Mouse (Mus musculus): Measurements from ENCODE around the gene Rragd. TPM values are rescaled to one million over a fixed set of nuclear protein-coding genes. Genes with fewer than 3 reads are reported as not detected.

The Rragd gene
- polyA plus RNA-seq, 1 experiment from 2014 or later: 22.5 TPM

DNA sequence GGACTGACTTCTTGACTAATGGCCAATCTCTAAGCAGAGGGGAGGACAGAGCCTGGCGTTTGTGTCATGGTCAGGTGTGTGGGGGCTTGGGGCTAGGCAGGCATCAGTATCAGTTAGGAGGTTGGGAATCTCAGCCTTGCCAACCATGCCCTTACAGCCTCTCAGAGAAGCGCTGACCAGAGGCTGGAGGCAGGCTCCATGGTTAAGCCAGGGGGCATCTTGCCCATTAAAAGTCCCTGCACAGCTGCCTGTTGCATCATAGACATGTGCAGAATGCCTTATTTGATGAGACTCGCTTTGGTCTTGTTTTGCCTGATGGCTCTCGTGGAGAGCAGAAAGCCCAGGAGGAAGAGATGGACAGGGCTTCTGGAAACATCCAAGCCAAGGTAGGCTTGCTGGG is 80.1 kb downstream of the Rragd start, which contains the start of gene Gabrr2:
Gene Gabrr2 (plus strand): TSS at position 19 of the 400 bp plus-strand sequence.
- Histone ChIP-seq H3K27ac (replicated peaks) (no peak within 1 kb of the TSS), H3K27me3 (replicated peaks; ENCODE audit: low read depth, poor library complexity, severe bottlenecking) (no peaks in the 10 kb centered on the region), H3K4me3 (no peak within 1 kb of the TSS), H3K4me1 (peaks cover 13% of the 10 kb centered on the region), H3K36me3 (replicated peaks) (no peaks in the 10 kb centered on the region), H3K9me3 (no peaks in the 10 kb centered on the region)
- no peak for DNase-seq (ENCODE audit: low spot score)
- WGBS: 90% methylated on average over 4 of the region's 4 CpGs

DNA sequence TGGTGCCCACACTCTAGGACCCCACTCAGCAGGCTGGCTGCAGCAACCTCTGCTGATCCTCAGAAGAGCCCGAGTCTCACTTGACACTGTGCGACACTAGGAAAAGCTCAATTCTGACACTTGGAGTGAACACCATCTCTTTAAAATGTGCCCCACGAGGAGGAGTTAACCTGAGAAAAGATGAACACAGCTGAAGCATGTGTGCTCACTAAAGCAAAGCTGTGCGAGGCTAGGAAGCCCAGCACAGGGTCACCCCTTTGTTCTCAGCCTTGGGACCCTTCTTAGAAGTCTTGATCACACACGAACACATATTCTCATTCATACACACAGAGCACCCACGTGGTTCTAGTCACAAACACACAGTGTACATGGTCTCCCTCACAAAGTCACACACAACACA is 82.1 kb downstream of the Rragd start:
- H3K27ac ChIP-seq (replicated peaks): no peak overlapping the region
- peaks cover 9% of the 10 kb centered on the region for H3K4me1 ChIP-seq
- H3K9me3 ChIP-seq: no peaks in the 10 kb centered on the region
- H3K27me3 ChIP-seq (replicated peaks; ENCODE audit: low read depth, poor library complexity, severe bottlenecking): no peaks in the 10 kb centered on the region
- H3K4me3 ChIP-seq: no peak overlapping the region
- DNase-seq (ENCODE audit: low spot score): no peak
- H3K36me3 ChIP-seq (replicated peaks): no peaks in the 10 kb centered on the region
- 81% methylated on average over 6 of the region's 6 CpGs for WGBS

DNA sequence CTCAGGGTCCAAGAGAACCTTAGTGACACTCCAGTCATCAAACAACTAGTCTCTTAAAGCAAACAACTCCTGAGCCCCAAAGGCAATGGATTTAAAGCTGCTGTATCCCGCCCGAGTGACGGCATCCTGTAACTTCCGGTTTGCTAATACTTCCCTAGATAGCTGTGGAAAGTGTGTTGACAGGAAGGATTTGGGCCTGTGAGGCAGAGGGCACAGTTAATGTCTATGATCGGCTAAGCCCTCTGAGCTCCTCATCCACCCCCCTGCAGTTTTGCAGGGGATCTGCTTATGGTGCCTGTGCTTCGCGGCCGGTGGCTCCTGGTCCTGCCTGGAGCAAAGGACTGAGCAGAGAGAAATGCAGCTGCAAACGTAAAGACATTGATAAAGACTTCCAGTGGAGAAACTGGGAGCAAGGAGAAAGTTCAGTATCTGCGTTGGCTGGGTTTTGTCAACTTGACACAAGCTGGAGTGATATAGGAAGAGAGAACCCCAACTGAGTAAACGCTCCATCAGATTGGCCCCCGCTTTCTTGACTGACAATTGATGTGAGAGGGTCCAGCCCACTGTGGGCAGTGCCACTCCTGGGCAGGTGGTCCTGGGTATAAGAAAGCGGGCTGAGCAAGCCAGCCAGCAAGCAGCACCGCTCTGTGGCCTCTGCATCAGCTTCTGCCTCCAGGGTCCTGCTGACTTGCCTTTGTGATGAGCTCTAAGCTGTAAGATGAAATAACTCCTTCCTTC is 83.6 kb downstream of the Rragd start:
- WGBS: 64% methylated on average over 14 of the region's 14 CpGs
- peaks cover 4% of the 10 kb centered on the region for H3K4me1 ChIP-seq
- no peak overlapping the region for H3K27ac ChIP-seq (replicated peaks)
- H3K4me3 ChIP-seq: no peak overlapping the region
- DNase-seq (ENCODE audit: low spot score): no peak
- no peaks in the 10 kb centered on the region for H3K9me3 ChIP-seq
- no peaks in the 10 kb centered on the region for H3K36me3 ChIP-seq (replicated peaks)
- no peaks in the 10 kb centered on the region for H3K27me3 ChIP-seq (replicated peaks; ENCODE audit: low read depth, poor library complexity, severe bottlenecking)

DNA sequence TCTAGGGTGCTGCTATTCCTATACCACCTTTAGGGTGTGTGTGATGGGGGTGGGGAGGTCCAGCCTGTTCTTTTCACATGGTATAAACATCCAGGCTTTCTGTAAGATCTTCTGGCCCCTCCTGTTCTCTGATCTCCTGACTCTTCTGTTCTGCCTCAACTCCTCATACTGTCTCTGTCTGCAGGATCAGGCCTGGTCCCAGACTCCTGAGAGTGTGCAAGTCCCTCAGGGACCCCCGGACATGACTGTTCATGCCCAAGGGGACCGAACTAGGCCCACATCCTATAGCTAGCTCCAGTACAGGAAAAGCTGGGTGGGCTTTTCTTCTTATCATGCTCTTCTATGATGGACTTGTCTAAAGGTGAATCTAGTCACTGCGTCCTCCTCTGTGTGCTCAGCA is 84.5 kb downstream of the Rragd start:
- no peak overlapping the region for H3K27ac ChIP-seq (replicated peaks)
- no peaks in the 10 kb centered on the region for H3K27me3 ChIP-seq (replicated peaks; ENCODE audit: low read depth, poor library complexity, severe bottlenecking)
- WGBS: 89% methylated on average over 3 of the region's 3 CpGs
- DNase-seq (ENCODE audit: low spot score): no peak
- H3K4me3 ChIP-seq: no peak overlapping the region
- no peaks in the 10 kb centered on the region for H3K9me3 ChIP-seq
- H3K4me1 ChIP-seq: 0 out of 2 replicates have a peak, but pooled peaks cover 3% of the 10 kb centered on the region
- no peaks in the 10 kb centered on the region for H3K36me3 ChIP-seq (replicated peaks)

DNA sequence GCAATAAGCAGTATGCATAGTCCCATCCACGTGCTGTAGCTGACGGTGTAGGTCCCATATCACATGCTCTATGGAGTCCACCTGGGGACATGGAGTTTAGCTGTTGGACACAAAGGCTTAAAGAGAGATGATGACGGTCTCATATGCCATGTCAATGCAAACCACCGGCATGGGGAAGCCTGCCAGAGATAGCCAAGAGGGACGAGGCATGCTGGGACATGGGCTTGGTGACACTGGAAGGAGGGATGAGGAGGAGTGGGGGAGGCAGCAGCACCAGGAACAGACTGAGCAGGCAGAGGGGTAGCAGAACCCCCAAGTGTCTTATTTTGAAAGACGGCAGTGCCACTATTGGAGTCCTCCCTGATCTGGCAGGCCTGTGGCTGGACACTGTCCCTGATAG is 85.0 kb downstream of the Rragd start:
- no peak for DNase-seq (ENCODE audit: low spot score)
- 89% methylated on average over 6 of the region's 6 CpGs for WGBS
- no peak overlapping the region for H3K4me3 ChIP-seq
- no peaks in the 10 kb centered on the region for H3K27me3 ChIP-seq (replicated peaks; ENCODE audit: low read depth, poor library complexity, severe bottlenecking)
- H3K36me3 ChIP-seq (replicated peaks): no peaks in the 10 kb centered on the region
- H3K4me1 ChIP-seq: 0 out of 2 replicates have a peak, but pooled peaks cover 5% of the 10 kb centered on the region
- no peaks in the 10 kb centered on the region for H3K9me3 ChIP-seq
- no peak overlapping the region for H3K27ac ChIP-seq (replicated peaks)

DNA sequence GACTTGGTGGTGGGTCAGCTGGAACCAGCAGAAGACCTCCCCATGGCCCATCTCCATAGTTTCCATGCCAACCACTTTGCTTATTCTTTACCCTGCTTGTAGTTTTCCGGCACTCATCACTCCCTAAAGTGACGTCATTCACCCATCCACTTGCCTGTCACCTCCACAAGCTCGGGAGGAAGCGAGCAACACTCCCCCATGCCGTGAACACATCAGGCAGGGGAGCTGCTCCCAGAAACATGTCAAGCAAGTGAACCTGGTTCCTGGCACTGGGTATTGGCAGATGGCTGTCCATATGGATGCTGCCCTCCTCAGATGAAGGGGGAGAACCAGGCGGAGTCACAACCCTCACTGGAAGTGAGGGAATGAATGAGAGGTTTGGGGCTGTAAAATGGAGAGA is 86.1 kb downstream of the Rragd start:
- 79% methylated on average over 6 of the region's 6 CpGs for WGBS
- Histone ChIP-seq H3K9me3 (no peaks in the 10 kb centered on the region), H3K27ac (replicated peaks) (no peak overlapping the region), H3K4me1 (0 out of 2 replicates have a peak, but pooled peaks cover 7% of the 10 kb centered on the region), H3K36me3 (replicated peaks) (no peaks in the 10 kb centered on the region), H3K4me3 (no peak overlapping the region), H3K27me3 (replicated peaks; ENCODE audit: low read depth, poor library complexity, severe bottlenecking) (no peaks in the 10 kb centered on the region)
- DNase-seq (ENCODE audit: low spot score): no peak

DNA sequence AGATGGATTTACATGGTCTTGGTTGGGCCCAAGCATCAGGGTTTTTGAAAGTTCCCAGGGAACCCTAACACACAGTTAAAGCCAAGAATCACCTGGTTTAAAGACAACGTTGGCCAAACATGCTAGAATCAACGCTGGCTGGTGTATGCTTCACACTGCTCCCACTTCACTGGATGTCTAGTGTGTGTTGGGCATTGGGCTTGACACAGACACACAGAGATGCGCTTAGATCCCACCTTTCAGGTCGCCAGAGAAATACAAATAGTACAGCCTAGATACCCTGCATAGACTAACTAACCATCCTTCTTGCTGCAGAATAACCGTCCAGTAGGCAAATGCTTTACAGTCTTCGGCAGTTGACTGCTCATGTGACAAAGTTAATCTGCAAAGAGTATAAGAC is 87.5 kb downstream of the Rragd start:
- H3K9me3 ChIP-seq: no peaks in the 10 kb centered on the region
- DNase-seq (ENCODE audit: low spot score): no peak
- no peaks in the 10 kb centered on the region for H3K27me3 ChIP-seq (replicated peaks; ENCODE audit: low read depth, poor library complexity, severe bottlenecking)
- 89% methylated on average over 6 of the region's 6 CpGs for WGBS
- H3K4me1 ChIP-seq: 0 out of 2 replicates have a peak, but pooled peaks cover 6% of the 10 kb centered on the region
- no peak overlapping the region for H3K4me3 ChIP-seq
- no peak overlapping the region for H3K27ac ChIP-seq (replicated peaks)
- no peaks in the 10 kb centered on the region for H3K36me3 ChIP-seq (replicated peaks)

DNA sequence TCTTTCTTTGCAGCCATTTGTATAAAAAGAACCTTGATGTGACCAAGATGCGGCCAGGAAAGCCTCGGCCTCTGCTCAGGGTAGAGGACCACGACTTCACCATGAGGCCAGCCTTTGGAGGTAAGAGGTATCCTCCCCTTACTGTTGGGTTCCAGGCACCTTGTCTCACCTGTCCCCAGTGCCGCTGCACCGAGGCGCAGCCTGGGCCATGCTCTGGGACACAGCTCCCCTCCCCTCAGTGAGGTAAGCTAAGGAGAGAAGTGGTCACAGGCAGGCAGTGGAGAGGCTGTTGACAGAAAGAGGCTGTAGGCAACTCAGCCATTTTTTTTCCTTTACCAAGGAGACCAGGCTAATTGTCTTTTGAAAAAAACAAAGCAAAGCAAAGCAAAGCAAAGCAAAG is 88.5 kb downstream of the Rragd start:
- H3K4me1 ChIP-seq: 0 out of 2 replicates have a peak, but pooled peaks cover 4% of the 10 kb centered on the region
- H3K27ac ChIP-seq (replicated peaks): no peak overlapping the region
- WGBS: 86% methylated on average over 6 of the region's 6 CpGs
- no peaks in the 10 kb centered on the region for H3K36me3 ChIP-seq (replicated peaks)
- H3K27me3 ChIP-seq (replicated peaks; ENCODE audit: low read depth, poor library complexity, severe bottlenecking): no peaks in the 10 kb centered on the region
- no peaks in the 10 kb centered on the region for H3K9me3 ChIP-seq
- no peak overlapping the region for H3K4me3 ChIP-seq
- no peak for DNase-seq (ENCODE audit: low spot score)

Other genes with a start within 250 kb of the Rragd start
- 95.6 and 112 TPM in 2 replicates for gene Lyrm2, start 182.8 kb upstream of the Rragd start, polyA plus RNA-seq (2016; fragmentation: Nextera tagmentation; extraction: Ambion mirVana)
- gene Ankrd6, start 32.2 kb upstream of the Rragd start, polyA plus RNA-seq (2016; fragmentation: Nextera tagmentation; extraction: Ambion mirVana): 12.2 and 16.4 TPM in 2 replicates
- 37.8 and 38.7 TPM in 2 replicates for gene Ube2j1, start 48.4 kb downstream of the Rragd start, polyA plus RNA-seq (2016; fragmentation: Nextera tagmentation; extraction: Ambion mirVana)
- 0.21 TPM in 1 of 2 replicates, not detected in the other for gene Gabrr2, start 80.0 kb downstream of the Rragd start, polyA plus RNA-seq (2016; fragmentation: Nextera tagmentation; extraction: Ambion mirVana)
- gene Gabrr1, start 149.5 kb downstream of the Rragd start, polyA plus RNA-seq (2016; fragmentation: Nextera tagmentation; extraction: Ambion mirVana): 0.06 TPM in 1 of 2 replicates, not detected in the other
- gene Pm20d2, start 206.7 kb downstream of the Rragd start, polyA plus RNA-seq (2016; fragmentation: Nextera tagmentation; extraction: Ambion mirVana): 0.74 and 0.92 TPM in 2 replicates
- 3.3 and 5.8 TPM in 2 replicates for gene Srsf12, start 226.0 kb downstream of the Rragd start, polyA plus RNA-seq (2016; fragmentation: Nextera tagmentation; extraction: Ambion mirVana)